Mouse (Mus musculus) ovary, postnatal 10 days (tissue): ENCODE data around the gene Ppp3ca.

Experiments used
- DNase-seq: peaks from one replicate; pipeline ENCODE4 v3.0.0; 2022; ENCODE audit warnings: low spot score

The Ppp3ca gene

GRCm38 (mm10) chr3:136725311-136726156 is 55.6 kb downstream of the Ppp3ca start:
- DNase-seq = peak; percentile 29

DNA sequence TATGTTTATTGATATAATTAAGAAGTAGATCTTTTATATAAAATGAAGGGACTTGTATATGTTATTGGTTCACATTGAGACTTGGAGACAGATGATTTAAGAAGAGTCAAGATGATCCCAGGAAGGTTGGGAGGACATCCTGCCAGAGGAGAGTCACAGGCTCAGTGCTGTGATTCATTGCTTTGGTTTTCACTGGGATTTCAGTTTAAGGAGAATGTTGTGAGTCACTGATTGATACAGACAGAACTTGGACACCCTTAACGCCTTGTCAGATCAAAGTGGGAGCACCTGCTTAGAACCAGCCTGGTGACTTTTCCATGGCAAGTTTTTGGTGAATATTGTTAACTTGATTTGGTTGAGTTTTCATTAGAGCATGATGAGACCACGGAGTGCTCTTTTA is 58.0 kb downstream of the Ppp3ca start:
- DNase-seq = no peak

GRCm38 (mm10) chr3:136729978-136730377 is 60.1 kb downstream of the Ppp3ca start:
- DNase-seq = no peak

- DNase-seq = no peak
Observed at GRCm38 (mm10) chr3:136731579-136731978, 61.7 kb downstream of the Ppp3ca start.

DNA sequence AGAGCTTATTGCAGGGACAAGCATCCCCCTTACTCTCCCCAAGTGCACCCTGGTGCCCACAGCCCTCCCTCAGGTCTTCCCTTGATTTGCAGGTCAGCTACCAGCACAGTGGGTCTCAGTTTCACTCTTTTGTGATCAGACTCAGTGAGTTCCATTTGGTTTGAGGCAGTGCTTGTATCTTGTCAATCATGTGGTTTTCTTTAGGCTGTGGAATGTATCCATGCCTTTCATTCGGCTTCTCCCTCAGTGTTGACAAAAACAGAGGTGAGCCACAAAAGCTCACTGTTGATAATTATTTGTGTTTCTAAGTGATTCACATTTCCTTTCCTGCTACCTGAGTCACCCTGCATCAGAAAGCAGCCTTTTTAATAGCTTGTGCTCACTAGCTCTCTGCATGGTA is 66.1 kb downstream of the Ppp3ca start:
- DNase-seq = no peak

GRCm38 (mm10) chr3:136736773-136737298 is 66.9 kb downstream of the Ppp3ca start:
- no peak for DNase-seq

DNA sequence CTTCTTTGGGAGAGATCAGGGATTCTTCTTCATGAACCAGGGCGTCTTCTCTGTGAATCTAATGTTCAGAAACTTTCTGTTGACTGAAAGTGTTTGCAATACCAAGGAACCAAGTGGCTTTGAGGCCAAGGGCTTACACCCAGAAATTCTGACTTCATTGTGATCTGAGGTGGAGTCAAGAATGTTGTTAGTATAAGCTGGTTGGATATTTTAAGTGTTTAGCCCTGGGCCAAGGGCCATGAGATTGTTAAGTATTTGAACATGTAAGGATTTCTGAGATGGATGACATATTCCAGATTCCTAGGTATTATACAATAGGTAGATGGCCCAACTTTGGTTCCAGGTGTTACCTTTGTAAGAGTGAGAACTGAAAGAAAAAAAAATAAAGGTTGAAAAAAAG is 68.5 kb downstream of the Ppp3ca start:
- DNase-seq = no peak

DNA sequence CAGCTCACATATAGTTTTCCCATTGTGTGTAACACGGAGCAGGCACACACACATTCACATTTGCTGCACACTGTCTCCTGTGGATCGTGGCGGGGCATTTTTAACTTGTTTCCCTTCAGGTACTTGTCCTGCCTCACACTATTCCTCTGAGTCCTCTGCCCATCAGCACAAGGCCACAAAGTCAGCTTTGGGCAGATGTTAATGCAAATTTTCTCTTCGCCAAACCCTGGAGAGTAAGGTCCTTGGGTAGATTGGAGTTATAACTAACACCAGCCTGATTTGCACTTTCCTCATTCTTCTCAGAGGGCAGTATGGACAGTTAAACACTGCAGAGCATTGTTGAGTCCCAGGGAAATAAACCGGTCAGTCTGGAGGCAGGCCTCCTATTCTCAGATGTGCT is 69.0 kb downstream of the Ppp3ca start:
- DNase-seq = no peak

DNA sequence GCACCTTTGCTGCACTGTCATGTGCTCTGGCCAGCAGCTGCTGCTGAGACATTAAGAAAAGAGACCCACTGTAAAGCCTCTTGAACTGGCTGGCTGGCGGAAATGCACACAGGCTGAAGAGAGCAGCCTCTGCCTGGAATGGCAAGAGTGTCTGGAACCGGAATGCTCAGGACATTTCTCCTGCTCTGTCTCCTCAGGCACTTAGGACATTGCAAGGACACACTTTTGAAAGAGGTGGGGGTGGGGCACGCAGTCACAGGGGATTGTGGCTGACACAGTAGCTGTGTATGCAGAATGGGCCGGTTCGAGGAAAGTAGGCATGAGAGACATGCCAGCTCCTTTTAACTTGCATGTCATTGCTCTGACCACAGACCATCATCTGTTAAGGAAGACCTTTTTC is 71.7 kb downstream of the Ppp3ca start:
- no peak for DNase-seq

- DNase-seq = no peak
Observed at GRCm38 (mm10) chr3:136742258-136743057, 72.5 kb downstream of the Ppp3ca start.

DNA sequence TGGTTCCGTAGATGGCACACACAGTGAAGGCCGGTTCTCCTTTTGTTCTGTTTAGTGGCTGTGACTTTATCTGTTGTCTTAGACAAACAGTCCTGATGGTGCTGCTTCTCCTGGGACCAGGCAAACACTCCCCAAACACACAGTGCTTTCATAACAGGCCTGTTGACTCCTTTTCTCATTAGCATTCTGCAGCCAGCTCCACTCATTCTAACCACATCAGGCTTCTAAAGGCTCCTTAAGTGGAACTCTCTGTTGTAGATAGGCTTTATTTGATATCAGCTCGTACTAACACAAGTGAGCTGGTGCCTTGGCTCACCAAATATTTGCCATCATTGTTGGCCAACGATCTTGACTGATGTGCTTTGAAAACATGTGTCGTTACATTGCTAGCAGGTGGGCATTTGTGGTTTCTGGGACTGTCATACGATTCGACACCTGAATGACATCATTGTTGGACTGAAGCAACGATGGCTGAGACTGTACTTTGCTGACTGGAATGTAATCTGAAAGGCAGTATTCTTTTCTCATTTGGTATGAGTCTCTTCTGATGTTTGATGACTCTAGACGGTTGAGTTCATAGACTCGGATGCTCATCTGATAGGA is 74.5 kb downstream of the Ppp3ca start:
- no peak for DNase-seq

DNA sequence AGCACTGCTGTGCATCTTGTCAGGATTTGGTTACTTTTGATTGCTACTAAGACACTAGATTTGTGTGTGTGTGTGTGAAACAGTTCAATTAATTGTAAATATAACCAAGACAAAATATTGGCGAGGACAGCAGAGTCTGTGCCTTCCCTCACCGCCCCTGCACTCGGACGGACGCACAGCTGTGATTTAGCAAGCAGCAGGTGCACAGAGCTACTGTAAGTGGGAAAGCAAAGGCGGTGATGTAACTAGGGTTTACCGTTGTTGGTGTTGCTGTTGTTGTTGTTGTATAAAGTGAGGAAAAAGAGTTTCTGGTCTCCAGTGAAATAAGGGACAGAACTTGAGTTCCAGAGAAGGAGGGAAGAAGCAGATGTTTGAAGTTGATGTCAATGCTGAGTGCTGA is 75.5 kb downstream of the Ppp3ca start:
- no peak for DNase-seq

DNA sequence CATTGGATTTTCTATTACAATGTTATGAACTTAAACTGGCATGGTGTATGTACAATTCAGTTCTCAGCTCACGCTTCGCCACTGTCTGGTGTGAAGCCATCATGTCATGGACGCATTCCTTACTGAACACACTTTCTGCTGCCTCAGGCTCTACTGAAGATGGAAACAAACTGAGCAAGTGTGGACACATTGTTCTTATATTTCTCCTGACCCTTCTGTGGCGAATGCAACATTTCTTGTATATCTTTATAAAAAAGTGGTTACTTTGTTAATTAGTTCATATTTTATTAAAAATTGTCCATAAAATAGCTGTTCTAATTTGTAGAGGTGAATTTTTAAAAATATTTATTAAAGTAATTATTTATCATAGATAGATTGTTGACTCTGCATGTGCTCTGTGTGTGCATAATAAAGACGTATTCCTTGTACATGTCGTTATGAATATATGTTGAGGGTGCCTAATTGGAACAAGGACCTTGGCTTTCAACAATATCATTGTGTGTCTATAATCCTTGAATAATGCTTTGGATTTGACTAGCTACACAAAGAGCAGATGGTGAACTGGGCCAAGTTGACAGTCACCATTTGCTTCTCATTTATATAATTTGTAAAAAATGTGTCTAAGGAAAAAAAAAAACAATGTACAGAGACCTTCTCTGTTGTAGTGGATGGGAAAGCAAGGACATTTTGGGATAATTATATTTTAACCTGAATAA is 79.0 kb downstream of the Ppp3ca start:
- no peak for DNase-seq

- DNase-seq = no peak
Observed at GRCm38 (mm10) chr3:136749477-136749797, 79.5 kb downstream of the Ppp3ca start.

GRCm38 (mm10) chr3:136749951-136750350 is 80.0 kb downstream of the Ppp3ca start:
- DNase-seq = no peak

- no peak for DNase-seq
Observed at GRCm38 (mm10) chr3:136752126-136752716, 82.3 kb downstream of the Ppp3ca start.

GRCm38 (mm10) chr3:136756137-136756536 is 86.2 kb downstream of the Ppp3ca start:
- DNase-seq = no peak

- no peak for DNase-seq
Observed at GRCm38 (mm10) chr3:136759446-136759845, 89.5 kb downstream of the Ppp3ca start.

DNA sequence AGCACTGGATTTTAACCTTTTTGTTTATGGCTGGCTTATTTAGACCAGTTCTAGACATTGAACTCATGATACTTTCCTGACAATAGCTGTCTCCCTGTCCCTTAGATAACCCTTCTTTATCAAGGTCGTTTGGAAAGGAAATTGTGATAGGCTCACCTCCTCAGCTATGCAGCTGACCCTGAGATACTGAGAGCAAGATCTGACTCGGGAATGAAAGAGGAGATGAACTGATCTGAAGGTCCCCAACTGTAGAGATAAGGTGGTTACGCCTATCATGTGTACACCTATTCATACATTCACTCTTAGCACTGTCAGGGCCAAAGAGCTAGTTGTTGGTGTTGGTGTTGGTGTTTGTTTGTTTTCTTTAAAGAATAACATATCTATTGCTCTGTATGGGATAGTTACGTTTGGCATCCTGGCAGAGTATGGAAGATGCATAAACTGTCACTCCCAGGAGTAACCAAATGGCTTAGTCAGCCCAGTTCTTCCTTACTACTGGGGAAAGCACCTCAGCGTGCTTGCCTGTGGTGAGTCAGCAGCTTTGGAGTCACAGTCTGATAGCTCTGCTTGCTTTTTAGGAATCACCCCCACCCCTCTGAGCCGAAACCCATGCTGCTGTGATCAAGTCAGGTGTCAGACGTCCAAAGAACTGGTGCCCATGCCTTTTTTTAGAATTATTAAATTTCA is 91.5 kb downstream of the Ppp3ca start:
- DNase-seq = no peak

DNA sequence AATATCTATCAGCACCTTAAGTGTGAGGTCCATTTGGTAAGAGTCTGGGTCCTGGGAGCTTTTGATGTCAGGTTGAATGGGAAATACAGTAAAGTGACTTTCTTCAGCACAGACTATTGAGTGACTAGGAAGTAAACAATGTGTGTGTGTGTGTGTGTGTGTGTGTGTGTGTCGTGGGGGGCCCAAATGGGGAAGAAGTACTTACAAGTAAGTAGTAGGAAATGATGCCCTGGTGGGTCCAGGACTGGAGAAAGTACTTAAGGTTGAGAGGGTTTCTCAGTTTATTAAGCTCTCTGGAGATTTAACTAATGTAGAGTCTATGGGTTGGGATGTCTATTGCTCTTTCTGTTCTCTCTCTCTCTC is 92.0 kb downstream of the Ppp3ca start:
- DNase-seq = no peak

GRCm38 (mm10) chr3:136763717-136764270 is 93.9 kb downstream of the Ppp3ca start:
- no peak for DNase-seq
